Comparison of ENCODE assay signal across 8 mouse cellular contexts in the genomic region with DNA sequence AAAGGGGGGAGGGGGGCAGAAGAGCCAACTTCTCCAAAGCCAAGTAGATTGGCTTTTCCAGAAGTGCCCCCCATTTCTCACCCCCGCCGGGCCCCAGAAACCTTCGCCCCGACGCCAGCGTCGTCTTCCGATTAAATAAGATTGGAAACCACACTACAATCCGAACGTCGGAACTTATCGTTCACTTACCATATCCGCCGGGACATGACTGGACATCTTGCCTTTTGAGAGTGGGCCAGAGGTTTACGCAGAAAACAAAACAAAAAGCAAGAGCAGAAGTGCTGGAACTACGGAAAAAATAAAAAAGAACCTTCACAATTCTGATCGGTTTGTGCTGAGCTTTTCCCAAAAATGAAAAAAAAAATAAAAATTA. TPM values are rescaled to one million over a fixed set of nuclear protein-coding genes. Genes with fewer than 3 reads are reported as not detected.
DNase-seq lines count a peak whose midpoint lies in the region; ATAC-seq lines count a peak whose summit lies in the region.

No protein-coding gene starts in this region.

- peak; percentile 53 to 67 for DNase-seq in heart, adult 18-20 months
- DNase-seq in heart, postnatal 25 days (ENCODE audit: low spot score): no peak
- DNase-seq in NIH3T3 (ENCODE audit: low read depth): peak; percentile 62
- no peak for DNase-seq in forebrain, embryonic 14.5 days (ENCODE audit: low spot score)
- DNase-seq in lung, postnatal 10 days: peak; percentile 44
- peak; percentile 36 for DNase-seq in thymus, postnatal 0 days (ENCODE audit: low spot score)
- no peak for DNase-seq in urinary bladder, adult 2 months (ENCODE audit: low spot score)

- peak overlapping the region; percentile 69 for H3K4me3 ChIP-seq in forebrain, embryonic 14.5 days (ENCODE audit: low read depth, low read length)
- peak overlapping the region; percentile 75 for H3K4me3 ChIP-seq in intestine, embryonic 15.5 days (replicated peaks)

- H3K27me3 ChIP-seq in forebrain, embryonic 14.5 days (replicated peaks; ENCODE audit: control insufficient read depth, insufficient read depth, low read length): no peaks in the 10 kb centered on the region
- no peaks in the 10 kb centered on the region for H3K27me3 ChIP-seq in intestine, embryonic 15.5 days (replicated peaks)

- WGBS in forebrain, embryonic 14.5 days: under 1% methylated on average over 17 of the region's 17 CpGs
- under 1% methylated on average over 17 of the region's 17 CpGs for WGBS in intestine, embryonic 15.5 days

- peaks cover 34% of the 10 kb centered on the region for H3K4me1 ChIP-seq in forebrain, embryonic 14.5 days (ENCODE audit: control insufficient read depth, insufficient read depth, low read length)
- peaks cover 19% of the 10 kb centered on the region for H3K4me1 ChIP-seq in intestine, embryonic 15.5 days (replicated peaks)

- intact Hi-C loops in heart, postnatal 25 days (cut with DNase I): loop anchor here (2.0 to 5.0 kb wide), 3 partner anchors 81 to 209 kb away; no protein-coding TSS in a partner anchor

- H3K4me2 ChIP-seq in forebrain, embryonic 14.5 days (ENCODE audit: low read length): peak overlapping the region; percentile 85
- peak overlapping the region; percentile 64 for H3K4me2 ChIP-seq in intestine, embryonic 15.5 days (replicated peaks)

- H3K27ac ChIP-seq in forebrain, embryonic 14.5 days (ENCODE audit: low read depth, low read length): peak overlapping the region; percentile 99
- peak overlapping the region; percentile 96 for H3K27ac ChIP-seq in intestine, embryonic 15.5 days

- ATAC-seq in forebrain, embryonic 14.5 days: no peak
- no peak for ATAC-seq in intestine, embryonic 15.5 days

- H3K36me3 ChIP-seq in forebrain, embryonic 14.5 days (ENCODE audit: control insufficient read depth, insufficient read depth, low read length): no peaks in the 10 kb centered on the region
- H3K36me3 ChIP-seq in intestine, embryonic 15.5 days: no peaks in the 10 kb centered on the region

- H3K9me3 ChIP-seq in forebrain, embryonic 14.5 days (replicated peaks; ENCODE audit: control insufficient read depth, low read length): no peaks in the 10 kb centered on the region
- H3K9me3 ChIP-seq in intestine, embryonic 15.5 days: no peaks in the 10 kb centered on the region

- peak overlapping the region; percentile 84 for H3K9ac ChIP-seq in forebrain, embryonic 14.5 days (ENCODE audit: low read length)
- peak overlapping the region; percentile 87 for H3K9ac ChIP-seq in intestine, embryonic 15.5 days

RNA-seq across cellular contexts. Expression of gene Ubl3, which starts 0.8 kb away (rescaled TPM):
- total RNA-seq in heart, adult 18-20 months (2021): 100 to 1,000 TPM; 103 to 108 TPM
- 10 to 100 TPM; 89.6 to 99.7 TPM for total RNA-seq in heart, postnatal 25 days (2021)
- polyA plus RNA-seq in forebrain, embryonic 14.5 days (2014; fragmentation: Nextera tagmentation; extraction: Ambion mirVana): 76.2 and 88.9 TPM in 2 replicates
- polyA plus RNA-seq in intestine, embryonic 15.5 days (2015; fragmentation: Nextera tagmentation; extraction: Ambion mirVana): 79.9 and 82.9 TPM in 2 replicates
- polyA plus RNA-seq in thymus, postnatal 0 days (2015; fragmentation: Nextera tagmentation; extraction: Ambion mirVana): 66.0 and 76.6 TPM in 2 replicates
- polyA plus RNA-seq in urinary bladder, adult 2 months (2012; rRNA removed): 50.8 and 66.5 TPM in 2 replicates

Comparison
In these comparisons a context has a peak if more than half of its experiments do, and no peak if none do; other contexts are left out.
1. DNase-seq: peak in heart, adult 18-20 months (2 of 2), NIH3T3 (single experiment), lung, postnatal 10 days (single experiment) and thymus, postnatal 0 days (single experiment); none in heart, postnatal 25 days (single experiment), forebrain, embryonic 14.5 days (single experiment) and urinary bladder, adult 2 months (single experiment).